Mouse (Mus musculus) midbrain, embryonic 11.5 days (tissue): Measurements from ENCODE around the gene Dennd4a. TPM values are rescaled to one million over a fixed set of nuclear protein-coding genes. Genes with fewer than 3 reads are reported as not detected.

Experiments used
- ATAC-seq: fragments of 200-750 bp; cut with Nextera tagmentation; 2 replicates; pipeline ENCODE4 v1.8.0; 2017; ENCODE audit warnings: moderate TSS enrichment, moderate library complexity; ENCODE audit not compliant: low FRiP score
- DNase-seq: peaks from one replicate; pipeline ENCODE4 v3.0.0; 2015; ENCODE audit warnings: low spot score; ENCODE audit errors: missing footprints
- H3K27ac ChIP-seq: fragments of 300-500 bp; sonication (generic); 2 replicates; pipeline ENCODE4 v1.5.1; 2014; ENCODE audit warnings: low read depth, low read length
- H3K27me3 ChIP-seq: fragments of 300-500 bp; sonication (generic); 2 replicates; pipeline ENCODE4 v1.6.1; 2014; ENCODE audit warnings: mild to moderate bottlenecking, low read length, moderate library complexity, mixed read lengths; ENCODE audit not compliant: control insufficient read depth, insufficient read depth
- H3K36me3 ChIP-seq: fragments of 300-500 bp; sonication (generic); 2 replicates; pipeline ENCODE4 v1.6.1; 2014; ENCODE audit warnings: mild to moderate bottlenecking, low read length, moderate library complexity, mixed read lengths; ENCODE audit not compliant: control insufficient read depth, insufficient read depth
- H3K4me1 ChIP-seq: fragments of 300-500 bp; sonication (generic); 2 replicates; pipeline ENCODE4 v1.6.1; 2014; ENCODE audit warnings: low read length; ENCODE audit not compliant: control insufficient read depth, insufficient read depth
- H3K4me2 ChIP-seq: fragments of 300-500 bp; sonication (generic); 2 replicates; pipeline ENCODE4 v1.6.1; 2014; ENCODE audit warnings: mild to moderate bottlenecking, moderate library complexity
- H3K4me3 ChIP-seq: fragments of 300-500 bp; sonication (generic); 2 replicates; pipeline ENCODE4 v1.5.1; 2014; ENCODE audit warnings: low read depth, low read length
- H3K9ac ChIP-seq: fragments of 300-500 bp; sonication (generic); 2 replicates; pipeline ENCODE4 v1.6.1; 2014; ENCODE audit warnings: low read length
- H3K9me3 ChIP-seq: fragments of 300-500 bp; sonication (generic); 2 replicates; pipeline ENCODE4 v1.6.1; 2016; ENCODE audit warnings: low read length; ENCODE audit not compliant: control insufficient read depth
- WGBS: fragments of 180-500 bp; shearing (Covaris S2); extraction: QIAGEN DNeasy Blood & Tissue Kit; methylation state at CpG from one replicate; pipeline ENCODE4 v1.1.7; 2014; 5-methylcytosine and 5-hydroxymethylcytosine counted together
- polyA plus RNA-seq: library from polyadenylated mRNA; unstranded; fragments of >200 nt; fragmentation: Nextera tagmentation; extraction: Ambion mirVana; gene quantifications from 2 replicates; pipeline ENCODE4 v1.2.1, GENCODE M21; 2014

Dennd4a gene
- polyA plus RNA-seq, result 8.4 and 8.9 TPM in 2 replicates

- Histone ChIP-seq H3K27me3 (no peaks in the 10 kb centered on the region), H3K9me3 (no peaks in the 10 kb centered on the region), H3K4me1 (peaks cover 5% of the 10 kb centered on the region; the same call in 1 of the 2 replicates), H3K4me2 (peak within 1 kb of the TSS; percentile 62), H3K4me3 (peak within 1 kb of the TSS; percentile 58), H3K36me3 (no peaks in the 10 kb centered on the region), H3K9ac (peak within 1 kb of the TSS; percentile 70), H3K27ac (peak within 1 kb of the TSS; percentile 80)
- peak; percentile 99 for DNase-seq
- peak; percentile 95 for ATAC-seq
- under 1% methylated on average over 51 of the region's 51 CpGs for WGBS
These were observed at the start of gene Dennd4a for GRCm38 (mm10) chr9:64810822-64811537. TSS of gene Dennd4a (plus strand) at chr9:64811340.

GRCm38 (mm10) chr9:64764824-64765223, 46.3 kb upstream of the Dennd4a start:
- H3K9me3 ChIP-seq, result no peaks in the 10 kb centered on the region
- 86% methylated on average over 2 of the region's 2 CpGs for whole genome bisulfite sequencing
- no peak overlapping the region for H3K9ac ChIP-seq
- no peak overlapping the region for H3K4me2 ChIP-seq
- H3K36me3 ChIP-seq, result no peaks in the 10 kb centered on the region
- no peaks in the 10 kb centered on the region for H3K4me1 ChIP-seq
- no peaks in the 10 kb centered on the region for H3K27me3 ChIP-seq
- ATAC-seq (no peak), DNase-seq (no peak)
- H3K4me3 ChIP-seq, result no peak overlapping the region
- H3K27ac ChIP-seq, result no peak overlapping the region

- ATAC-seq, result no peak
- Histone ChIP-seq H3K9me3 (no peaks in the 10 kb centered on the region), H3K27ac (no peak overlapping the region), H3K9ac (no peak overlapping the region), H3K4me1 (no peaks in the 10 kb centered on the region), H3K27me3 (no peaks in the 10 kb centered on the region), H3K36me3 (no peaks in the 10 kb centered on the region), H3K4me2 (no peak overlapping the region), H3K4me3 (no peak overlapping the region)
- peak; percentile 19 for DNase-seq
- WGBS, result 88% methylated on average over 3 of the region's 3 CpGs
These were observed 45.0 kb upstream of the Dennd4a start for GRCm38 (mm10) chr9:64766136-64766535.

GRCm38 (mm10) chr9:64767796-64768195, 43.3 kb upstream of the Dennd4a start:
- no peaks in the 10 kb centered on the region for H3K9me3 ChIP-seq
- no peak for ATAC-seq

GRCm38 (mm10) chr9:64769066-64769695, 42.0 kb upstream of the Dennd4a start:
- DNase-seq, result peak; percentile 91
- Histone ChIP-seq H3K27me3 (no peaks in the 10 kb centered on the region), H3K9ac (no peak overlapping the region), H3K27ac (no peak overlapping the region), H3K4me1 (no peaks in the 10 kb centered on the region), H3K9me3 (no peaks in the 10 kb centered on the region), H3K36me3 (no peaks in the 10 kb centered on the region), H3K4me3 (no peak overlapping the region), H3K4me2 (no peak overlapping the region)
- 48% methylated on average over 9 of the region's 9 CpGs for WGBS
- no peak for ATAC-seq

More at GRCm38 (mm10) chr9:64767796-64768195, 43.3 kb upstream of the Dennd4a start:
- Histone ChIP-seq H3K27ac (no peak overlapping the region), H3K9ac (no peak overlapping the region), H3K4me1 (no peaks in the 10 kb centered on the region), H3K4me2 (no peak overlapping the region), H3K36me3 (no peaks in the 10 kb centered on the region), H3K4me3 (no peak overlapping the region), H3K27me3 (no peaks in the 10 kb centered on the region)
- WGBS, result 59% methylated on average over 1 of the region's 1 CpGs
- DNase-seq, result peak; percentile 80

- Histone ChIP-seq H3K9me3 (no peaks in the 10 kb centered on the region), H3K4me2 (no peak overlapping the region), H3K4me3 (no peak overlapping the region), H3K27ac (no peak overlapping the region), H3K9ac (no peak overlapping the region), H3K4me1 (0 out of 2 replicates have a peak, but pooled peaks cover 1% of the 10 kb centered on the region), H3K36me3 (no peaks in the 10 kb centered on the region), H3K27me3 (no peaks in the 10 kb centered on the region)
- DNase-seq (peak; percentile 62), ATAC-seq (no peak)
- WGBS, result 95% methylated on average over 6 of the region's 6 CpGs
These were observed 41.2 kb upstream of the Dennd4a start for GRCm38 (mm10) chr9:64769911-64770310.

GRCm38 (mm10) chr9:64770411-64770849, 40.7 kb upstream of the Dennd4a start:
- H3K9ac ChIP-seq, result no peak overlapping the region
- no peaks in the 10 kb centered on the region for H3K36me3 ChIP-seq
- no peak for ATAC-seq
- H3K4me2 ChIP-seq, result no peak overlapping the region
- DNase-seq, result peak; percentile 75
- H3K27ac ChIP-seq, result no peak overlapping the region
- H3K4me1 ChIP-seq, result 0 out of 2 replicates have a peak, but pooled peaks cover 3% of the 10 kb centered on the region
- no peaks in the 10 kb centered on the region for H3K9me3 ChIP-seq
- no peaks in the 10 kb centered on the region for H3K27me3 ChIP-seq
- H3K4me3 ChIP-seq, result no peak overlapping the region
- 90% methylated on average over 5 of the region's 5 CpGs for WGBS

- no peak overlapping the region for H3K9ac ChIP-seq
- H3K27ac ChIP-seq, result no peak overlapping the region
These were observed 39.9 kb upstream of the Dennd4a start for GRCm38 (mm10) chr9:64771236-64771635.

GRCm38 (mm10) chr9:64773254-64773653, 37.9 kb upstream of the Dennd4a start:
- Histone ChIP-seq H3K9ac (no peak overlapping the region), H3K27me3 (no peaks in the 10 kb centered on the region), H3K9me3 (no peaks in the 10 kb centered on the region), H3K4me3 (no peak overlapping the region), H3K27ac (no peak overlapping the region), H3K36me3 (no peaks in the 10 kb centered on the region), H3K4me1 (0 out of 2 replicates have a peak, but pooled peaks cover 3% of the 10 kb centered on the region), H3K4me2 (no peak overlapping the region)
- ATAC-seq (no peak), DNase-seq (peak; percentile 26)
- 88% methylated on average over 8 of the region's 8 CpGs for WGBS

More at GRCm38 (mm10) chr9:64771236-64771635, 39.9 kb upstream of the Dennd4a start:
- no peaks in the 10 kb centered on the region for H3K27me3 ChIP-seq
- H3K36me3 ChIP-seq, result no peaks in the 10 kb centered on the region
- no peak overlapping the region for H3K4me2 ChIP-seq
- H3K4me1 ChIP-seq, result 0 out of 2 replicates have a peak, but pooled peaks cover 3% of the 10 kb centered on the region
- H3K9me3 ChIP-seq, result no peaks in the 10 kb centered on the region
- ATAC-seq (no peak), DNase-seq (peak; percentile 61)
- WGBS, result 78% methylated on average over 5 of the region's 5 CpGs
- H3K4me3 ChIP-seq, result no peak overlapping the region
